ENCODE assay signal across 8 mouse cellular contexts in genomic region chr8:110919341-110920031, GRCm38 (mm10). TPM values are rescaled to one million over a fixed set of nuclear protein-coding genes. Genes with fewer than 3 reads are reported as not detected.
DNase-seq lines count a peak whose midpoint lies in the region; ATAC-seq and TF ChIP-seq lines count a peak whose summit lies in the region.

TSS of gene St3gal2 (plus strand) at chr8:110919922.

- H3K27ac ChIP-seq in hindbrain, embryonic 11.5 days (ENCODE audit: low read depth, low read length): peak within 1 kb of the TSS; percentile 58; the same call in 1 of the 2 replicates
- peak within 1 kb of the TSS; percentile 54 for H3K27ac ChIP-seq in lung, postnatal 0 days (ENCODE audit: low read length)

- peak; percentile 96 for DNase-seq in NIH3T3 (ENCODE audit: low read depth)
- peak; percentile 95 to 96 for DNase-seq in cerebellum, postnatal 10 days
- DNase-seq in frontal cortex, postnatal 10 days (ENCODE audit: low spot score in 2 of 2): peak; percentile 90
- DNase-seq in hindbrain, embryonic 11.5 days (ENCODE audit: low spot score): peak; percentile 94
- peak; percentile 85 to 87 for DNase-seq in layer of hippocampus, postnatal 10 days (ENCODE audit: low spot score in 2 of 2)
- peak; percentile 95 for DNase-seq in lung, postnatal 0 days (ENCODE audit: low spot score)
- DNase-seq in ovary, postnatal 14 days (ENCODE audit: low spot score): peak; percentile 65
- peak; percentile 79 to 87 for DNase-seq in thymus, postnatal 10 days (ENCODE audit: low spot score in 2 of 2)

- WGBS in hindbrain, embryonic 11.5 days: 2% methylated on average over 27 of the region's 36 CpGs
- 2% methylated on average over 14 of the region's 36 CpGs for WGBS in lung, postnatal 0 days

- peak within 1 kb of the TSS; percentile 84 for H3K4me2 ChIP-seq in hindbrain, embryonic 11.5 days (replicated peaks; ENCODE audit: low read depth, low read length)
- H3K4me2 ChIP-seq in lung, postnatal 0 days (replicated peaks; ENCODE audit: low read depth, low read length): peak within 1 kb of the TSS; percentile 70

- peak within 1 kb of the TSS; percentile 71 for H3K4me3 ChIP-seq in hindbrain, embryonic 11.5 days (ENCODE audit: low read depth, low read length)
- H3K4me3 ChIP-seq in lung, postnatal 0 days (ENCODE audit: low read depth, low read length): peak within 1 kb of the TSS; percentile 58

- H3K9me3 ChIP-seq in hindbrain, embryonic 11.5 days (ENCODE audit: control insufficient read depth, low read length): no peaks in the 10 kb centered on the region
- H3K9me3 ChIP-seq in lung, postnatal 0 days (ENCODE audit: low read length): no peaks in the 10 kb centered on the region

- no peaks in the 10 kb centered on the region for H3K27me3 ChIP-seq in hindbrain, embryonic 11.5 days (ENCODE audit: control insufficient read depth, insufficient read depth, low read length)
- no peaks in the 10 kb centered on the region for H3K27me3 ChIP-seq in lung, postnatal 0 days (replicated peaks; ENCODE audit: insufficient read depth, low read length)

- H3K36me3 ChIP-seq in hindbrain, embryonic 11.5 days (ENCODE audit: control insufficient read depth, insufficient read depth, low read length): no peaks in the 10 kb centered on the region
- no peaks in the 10 kb centered on the region for H3K36me3 ChIP-seq in lung, postnatal 0 days (ENCODE audit: insufficient read depth, low read length)

- TF ChIP-seq EP300 in lung, postnatal 0 days (IDR thresholded peaks at IDR 0.05): no peak

- no peak for TF ChIP-seq CTCF in lung, postnatal 0 days (IDR thresholded peaks at IDR 0.05)

- peak within 1 kb of the TSS; percentile 91 for H3K9ac ChIP-seq in hindbrain, embryonic 11.5 days (ENCODE audit: low read depth, low read length)
- peak within 1 kb of the TSS; percentile 51 for H3K9ac ChIP-seq in lung, postnatal 0 days (replicated peaks; ENCODE audit: low read depth)

- ATAC-seq in hindbrain, embryonic 11.5 days (ENCODE audit: low FRiP score): peak; percentile 98
- ATAC-seq in lung, postnatal 0 days: peak; percentile 98

- H3K4me1 ChIP-seq in hindbrain, embryonic 11.5 days (replicated peaks; ENCODE audit: control insufficient read depth, insufficient read depth, low read length): no peaks in the 10 kb centered on the region
- no peaks in the 10 kb centered on the region; the same call in 1 of the 2 replicates for H3K4me1 ChIP-seq in lung, postnatal 0 days (ENCODE audit: insufficient read depth, low read depth, low read length)

RNA-seq across cellular contexts. Expression of gene St3gal2, which starts in this region (rescaled TPM):
- polyA plus RNA-seq in hindbrain, embryonic 11.5 days (2014; fragmentation: Nextera tagmentation; extraction: Ambion mirVana): 10.6 and 11.8 TPM in 2 replicates
- 10 to 100 TPM; 84.2 to 88.2 TPM for total RNA-seq in layer of hippocampus, postnatal 10 days (2021)
- 15.5 and 16.7 TPM in 2 replicates for polyA plus RNA-seq in lung, postnatal 0 days (2015; fragmentation: Nextera tagmentation; extraction: Ambion mirVana)

Comparison
In these comparisons a context has a peak if more than half of its experiments do, and no peak if none do; other contexts are left out.
1. Peak in every context shown above with its lines: DNase-seq, ATAC-seq, H3K4me3 ChIP-seq and H3K27ac ChIP-seq.